Mouse (Mus musculus) small intestine, adult 10 weeks (tissue): ENCODE data around the gene Chst10. TPM values are rescaled to one million over a fixed set of nuclear protein-coding genes. Genes with fewer than 3 reads are reported as not detected.

Source experiments
- polyA plus RNA-seq: library from polyadenylated mRNA; stranded (reverse); fragments of 350-450 nt; fragmentation: Illumina TruSeq; extraction: RNeasy Lipid Tissue Mini Kit (QIAGEN cat#74804); gene quantifications from one replicate; pipeline ENCODE4 v1.2.3, GENCODE M21; 2014; ENCODE audit warnings: low replicate concordance

Chst10 gene
- polyA plus RNA-seq: 0.33 TPM

GRCm38 (mm10) chr1:38897431-38898248 is at the start of gene Chst10:
Chst10 (minus strand) TSS chr1:38898161.

DNA sequence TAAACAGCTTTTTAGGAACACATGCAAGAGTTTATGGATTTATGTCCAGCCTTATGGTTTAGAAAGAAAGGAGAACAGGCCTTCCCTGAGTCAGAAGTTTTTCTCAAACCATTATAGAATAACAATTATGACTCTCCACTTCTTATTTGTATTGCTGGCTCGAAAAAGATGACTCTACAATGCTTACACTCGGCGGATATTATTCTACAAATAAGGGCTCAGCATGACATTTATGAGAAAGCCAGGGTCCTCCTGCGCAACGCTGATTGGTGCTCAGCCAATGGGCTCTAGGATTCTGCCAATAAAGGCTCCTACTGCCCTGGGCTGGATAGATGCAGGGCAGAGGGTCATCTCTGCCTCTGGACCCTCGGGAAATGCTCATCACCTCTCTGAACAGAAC is 40.9 kb upstream of the Chst10 start, which contains the start of gene Nms:
TSS of gene Nms (plus strand) at position 301 of the 400 bp plus-strand sequence.

DNA sequence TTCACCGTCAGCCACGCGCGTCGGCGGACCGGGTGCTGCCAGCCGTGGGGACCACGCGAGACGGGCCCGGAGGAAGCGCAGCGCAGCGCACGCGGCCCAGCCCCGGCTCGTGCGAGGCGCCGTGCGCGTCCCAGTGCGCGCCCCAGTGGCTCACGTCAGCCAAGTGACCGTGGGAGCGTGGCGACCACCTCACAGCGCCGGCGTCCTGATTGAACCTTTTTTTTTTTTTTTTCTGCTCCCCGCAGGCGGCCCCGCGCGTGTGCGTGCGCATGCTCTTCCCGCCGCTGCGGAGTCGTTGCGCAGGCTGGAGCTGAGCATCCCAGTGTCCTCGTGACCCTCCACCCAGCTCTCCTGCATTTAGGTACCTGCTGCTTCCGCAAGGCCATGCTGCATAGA is 61.5 kb downstream of the Chst10 start, which contains the start of gene Lonrf2:
TSS of gene Lonrf2 (minus strand) at position 235 of the 396 bp plus-strand sequence.

Other genes with a start within 250 kb of the Chst10 start
- gene Aff3, start 233.2 kb downstream of the Chst10 start, polyA plus RNA-seq: 1.4 TPM
- gene Lonrf2, start 61.5 kb downstream of the Chst10 start, polyA plus RNA-seq: 0.78 TPM
- not detected for gene Nms, start 41.0 kb upstream of the Chst10 start, polyA plus RNA-seq
- gene Pdcl3, start 87.4 kb upstream of the Chst10 start, polyA plus RNA-seq: 104 TPM